Mouse (Mus musculus): ENCODE results near the gene Siva1. TPM values are rescaled to one million over a fixed set of nuclear protein-coding genes. Genes with fewer than 3 reads are reported as not detected.
A peak's percentile ranks its signal among the peaks of the same experiment; 100 is the strongest.

Gene Siva1
- polyA plus RNA-seq, 1 experiment, result 58.6 TPM

- no peak overlapping the region for H3K4me3 ChIP-seq (replicated peaks; ENCODE audit: extremely low read depth, low read depth, low read length)
- TF ChIP-seq CTCF (IDR thresholded peaks at IDR 0.05; ENCODE audit: insufficient read depth, low read length) (no peak), POLR2A (IDR thresholded peaks at IDR 0.05; ENCODE audit: borderline replicate concordance, extremely low read depth, low read depth, low read length) (no peak)
- DNase-seq, result no peak
- peaks cover 20% of the 10 kb centered on the region for H3K4me1 ChIP-seq (ENCODE audit: control insufficient read depth, insufficient read depth, low read length)
- WGBS, result 53% methylated on average over 5 of the region's 5 CpGs
Observed at GRCm38 (mm10) chr12:112630796-112631195, 13.7 kb upstream of the Siva1 start.

GRCm38 (mm10) chr12:112631472-112631871, 13.0 kb upstream of the Siva1 start:
- TF ChIP-seq CTCF (IDR thresholded peaks at IDR 0.05; ENCODE audit: insufficient read depth, low read length), result no peak
- TF ChIP-seq POLR2A (IDR thresholded peaks at IDR 0.05; ENCODE audit: borderline replicate concordance, extremely low read depth, low read depth, low read length), result no peak
- WGBS, result 45% methylated on average over 1 of the region's 1 CpGs
- Histone ChIP-seq H3K4me3 (replicated peaks; ENCODE audit: extremely low read depth, low read depth, low read length) (no peak overlapping the region), H3K4me1 (ENCODE audit: control insufficient read depth, insufficient read depth, low read length) (peaks cover 17% of the 10 kb centered on the region)
- DNase-seq, result no peak

GRCm38 (mm10) chr12:112632084-112632777, 12.2 kb upstream of the Siva1 start:
- WGBS, result 61% methylated on average over 11 of the region's 11 CpGs
- Histone ChIP-seq H3K4me1 (ENCODE audit: control insufficient read depth, insufficient read depth, low read length) (peaks cover 17% of the 10 kb centered on the region), H3K4me3 (replicated peaks; ENCODE audit: extremely low read depth, low read depth, low read length) (no peak overlapping the region)
- no peak for TF ChIP-seq CTCF (IDR thresholded peaks at IDR 0.05; ENCODE audit: insufficient read depth, low read length)
- no peak for TF ChIP-seq POLR2A (IDR thresholded peaks at IDR 0.05; ENCODE audit: borderline replicate concordance, extremely low read depth, low read depth, low read length)
- no peak for DNase-seq

- Histone ChIP-seq H3K4me1 (ENCODE audit: control insufficient read depth, insufficient read depth, low read length) (peaks cover 17% of the 10 kb centered on the region), H3K4me3 (replicated peaks; ENCODE audit: extremely low read depth, low read depth, low read length) (no peak overlapping the region)
- DNase-seq, result no peak
- TF ChIP-seq CTCF (IDR thresholded peaks at IDR 0.05; ENCODE audit: insufficient read depth, low read length) (no peak), POLR2A (IDR thresholded peaks at IDR 0.05; ENCODE audit: borderline replicate concordance, extremely low read depth, low read depth, low read length) (no peak)
- WGBS, result 48% methylated on average over 5 of the region's 5 CpGs
Observed at GRCm38 (mm10) chr12:112632907-112633306, 11.6 kb upstream of the Siva1 start.

- no peak for DNase-seq
- no peak overlapping the region for H3K4me3 ChIP-seq (replicated peaks; ENCODE audit: extremely low read depth, low read depth, low read length)
- peaks cover 14% of the 10 kb centered on the region for H3K4me1 ChIP-seq (ENCODE audit: control insufficient read depth, insufficient read depth, low read length)
- 60% methylated on average over 9 of the region's 9 CpGs for WGBS
- no peak for TF ChIP-seq POLR2A (IDR thresholded peaks at IDR 0.05; ENCODE audit: borderline replicate concordance, extremely low read depth, low read depth, low read length)
- no peak for TF ChIP-seq CTCF (IDR thresholded peaks at IDR 0.05; ENCODE audit: insufficient read depth, low read length)
Observed at GRCm38 (mm10) chr12:112633686-112634085, 10.8 kb upstream of the Siva1 start.

- TF ChIP-seq POLR2A (IDR thresholded peaks at IDR 0.05; ENCODE audit: borderline replicate concordance, extremely low read depth, low read depth, low read length) (no peak), CTCF (IDR thresholded peaks at IDR 0.05; ENCODE audit: insufficient read depth, low read length) (no peak)
- no peak for DNase-seq
- Histone ChIP-seq H3K4me3 (replicated peaks; ENCODE audit: extremely low read depth, low read depth, low read length) (no peak overlapping the region), H3K4me1 (ENCODE audit: control insufficient read depth, insufficient read depth, low read length) (0 out of 2 replicates have a peak, but pooled peaks cover 3% of the 10 kb centered on the region)
- WGBS, result 89% methylated on average over 10 of the region's 10 CpGs
Observed at GRCm38 (mm10) chr12:112639526-112639925, 5.0 kb upstream of the Siva1 start.

GRCm38 (mm10) chr12:112643126-112643525, 1.4 kb upstream of the Siva1 start:
- Histone ChIP-seq H3K4me1 (ENCODE audit: control insufficient read depth, insufficient read depth, low read length) (0 out of 2 replicates have a peak, but pooled peaks cover 3% of the 10 kb centered on the region), H3K4me3 (replicated peaks; ENCODE audit: extremely low read depth, low read depth, low read length) (no peak overlapping the region)
- 85% methylated on average over 6 of the region's 6 CpGs for WGBS
- no peak for DNase-seq
- no peak for TF ChIP-seq POLR2A (IDR thresholded peaks at IDR 0.05; ENCODE audit: borderline replicate concordance, extremely low read depth, low read depth, low read length)
- no peak for TF ChIP-seq CTCF (IDR thresholded peaks at IDR 0.05; ENCODE audit: insufficient read depth, low read length)

GRCm38 (mm10) chr12:112644855-112645506, 502 bp downstream of the Siva1 start:
- Histone ChIP-seq H3K4me3 (replicated peaks; ENCODE audit: extremely low read depth, low read depth, low read length) (peak overlapping the region; percentile 63), H3K4me1 (ENCODE audit: control insufficient read depth, insufficient read depth, low read length) (0 out of 2 replicates have a peak, but pooled peaks cover 3% of the 10 kb centered on the region)
- TF ChIP-seq POLR2A (IDR thresholded peaks at IDR 0.05; ENCODE audit: borderline replicate concordance, extremely low read depth, low read depth, low read length), result peak; percentile 84; the same call in 1 of the 2 replicates
- TF ChIP-seq CTCF (IDR thresholded peaks at IDR 0.05; ENCODE audit: insufficient read depth, low read length), result no peak
- WGBS, result under 1% methylated on average over 75 of the region's 75 CpGs
- DNase-seq, result no peak

- DNase-seq, result no peak
- Histone ChIP-seq H3K4me1 (ENCODE audit: control insufficient read depth, insufficient read depth, low read length) (0 out of 2 replicates have a peak, but pooled peaks cover 3% of the 10 kb centered on the region), H3K4me3 (replicated peaks; ENCODE audit: extremely low read depth, low read depth, low read length) (no peak overlapping the region)
- TF ChIP-seq POLR2A (IDR thresholded peaks at IDR 0.05; ENCODE audit: borderline replicate concordance, extremely low read depth, low read depth, low read length), result no peak
- WGBS, result 50% methylated on average over 6 of the region's 6 CpGs
Observed at GRCm38 (mm10) chr12:112646139-112646538, 1.7 kb downstream of the Siva1 start.

GRCm38 (mm10) chr12:112648081-112648480, 3.6 kb downstream of the Siva1 start:
- Histone ChIP-seq H3K4me3 (replicated peaks; ENCODE audit: extremely low read depth, low read depth, low read length) (no peak overlapping the region), H3K4me1 (ENCODE audit: control insufficient read depth, insufficient read depth, low read length) (0 out of 2 replicates have a peak, but pooled peaks cover 3% of the 10 kb centered on the region)
- 78% methylated on average over 5 of the region's 5 CpGs for WGBS
- TF ChIP-seq POLR2A (IDR thresholded peaks at IDR 0.05; ENCODE audit: borderline replicate concordance, extremely low read depth, low read depth, low read length), result no peak
- TF ChIP-seq CTCF (IDR thresholded peaks at IDR 0.05; ENCODE audit: insufficient read depth, low read length), result no peak
- no peak for DNase-seq
